Mouse (Mus musculus) cerebellum, adult 2 months (tissue): Measurements from ENCODE around the gene Srrd. TPM values are rescaled to one million over a fixed set of nuclear protein-coding genes. Genes with fewer than 3 reads are reported as not detected.

Experiments used
- DNase-seq, 2 experiments: peaks; one replicate each; pipeline ENCODE4 v3.0.0; 2021
- H3K27ac ChIP-seq: fragments of 200-500 bp; 2 replicates; pipeline ENCODE4 v1.5.1; 2012; ENCODE audit warnings: low read length, control low read depth, inconsistent platforms; ENCODE audit not compliant: insufficient read depth
- H3K27me3 ChIP-seq: fragments of 200-500 bp; 2 replicates; pipeline ENCODE4 v1.6.1; 2012; ENCODE audit warnings: inconsistent platforms, mild to moderate bottlenecking, low read length, moderate library complexity; ENCODE audit not compliant: control insufficient read depth, insufficient read depth
- H3K4me1 ChIP-seq: fragments of 200-500 bp; 2 replicates; pipeline ENCODE4 v1.6.1; 2011; ENCODE audit warnings: low read length; ENCODE audit not compliant: control insufficient read depth, insufficient read depth
- H3K4me3 ChIP-seq: fragments of 200-500 bp; replicated peaks from 2 replicates; pipeline ENCODE3; 2011; ENCODE audit warnings: mild to moderate bottlenecking, low read depth, low read length, control low read depth; ENCODE audit not compliant: insufficient read depth
- CTCF ChIP-seq: fragments of 200-500 bp; IDR thresholded peaks from 2 replicates; pipeline ENCODE4 v1.5.1; 2011; ENCODE audit warnings: low read depth, mild to moderate bottlenecking, control low read depth, low read length, moderate library complexity, borderline replicate concordance; ENCODE audit not compliant: insufficient read depth
- POLR2A ChIP-seq: fragments of 200-500 bp; IDR thresholded peaks from 2 replicates; pipeline ENCODE4 v1.6.1; 2011; ENCODE audit warnings: low read length, control low read depth, borderline replicate concordance; ENCODE audit not compliant: insufficient read depth
- WGBS: fragments of 180-500 bp; shearing (Covaris S2); methylation state at CpG from one replicate; pipeline ENCODE4 v1.1.7; 2018; 5-methylcytosine and 5-hydroxymethylcytosine counted together
- polyA plus RNA-seq: library from polyadenylated mRNA; depleted of rRNA; stranded (reverse); fragments of >200 nt; gene quantifications from 2 replicates; pipeline ENCODE4 v1.2.3, GENCODE M21; 2012

Gene Srrd
- polyA plus RNA-seq, 1 experiment, result 56.6 TPM

DNA sequence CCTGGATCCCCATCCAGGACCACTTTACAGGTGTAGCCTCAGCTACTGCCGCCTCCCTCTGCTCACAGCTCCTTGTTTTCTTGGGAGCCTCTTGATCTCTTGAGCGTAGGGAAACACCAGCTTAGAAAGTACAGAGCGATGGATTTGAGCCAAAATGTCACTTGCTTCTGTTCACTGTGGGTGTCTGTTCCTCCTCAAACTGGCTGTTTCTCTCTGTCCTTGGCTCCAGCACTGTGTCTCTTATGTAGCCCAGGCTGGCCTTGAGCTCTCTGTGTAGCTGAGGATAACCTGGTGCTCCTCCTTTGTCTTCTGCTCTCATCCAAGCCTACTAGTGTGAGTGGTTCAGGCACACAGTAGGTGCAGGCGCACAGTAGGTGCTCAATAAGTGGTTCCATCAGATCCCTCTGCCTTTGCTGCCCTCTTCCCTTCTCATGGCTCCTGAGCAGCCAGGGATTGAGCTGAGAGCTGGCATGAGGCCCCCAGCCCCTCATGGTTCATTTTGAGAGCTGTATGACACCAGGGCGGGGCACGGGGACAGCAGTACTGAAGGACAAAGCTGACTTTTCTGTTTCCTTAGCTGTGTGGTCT, 42.0 kb downstream of the Srrd start:
- DNase-seq, result no peak
- Histone ChIP-seq H3K4me1 (peaks cover 26% of the 10 kb centered on the region), H3K27ac (no peak overlapping the region), H3K4me3 (no peak overlapping the region), H3K27me3 (no peaks in the 10 kb centered on the region)
- no peak for TF ChIP-seq POLR2A
- TF ChIP-seq CTCF, result no peak
- 79% methylated on average over 6 of the region's 6 CpGs for WGBS

- peaks cover 20% of the 10 kb centered on the region for H3K4me1 ChIP-seq
- H3K27ac ChIP-seq, result no peak overlapping the region
- H3K4me3 ChIP-seq, result no peak overlapping the region
- no peak for TF ChIP-seq CTCF
- TF ChIP-seq POLR2A, result no peak
- 82% methylated on average over 2 of the region's 2 CpGs for WGBS
- no peak for DNase-seq
- no peaks in the 10 kb centered on the region for H3K27me3 ChIP-seq
These were observed 42.7 kb downstream of the Srrd start for GRCm38 (mm10) chr5:112300112-112300511.

- 84% methylated on average over 4 of the region's 4 CpGs for WGBS
- H3K4me1 ChIP-seq, result peaks cover 20% of the 10 kb centered on the region
- no peak overlapping the region for H3K4me3 ChIP-seq
- no peak for DNase-seq
- TF ChIP-seq CTCF (no peak), POLR2A (no peak)
- H3K27me3 ChIP-seq, result no peaks in the 10 kb centered on the region
- H3K27ac ChIP-seq, result no peak overlapping the region
These were observed 43.4 kb downstream of the Srrd start for GRCm38 (mm10) chr5:112299399-112299798.

DNA sequence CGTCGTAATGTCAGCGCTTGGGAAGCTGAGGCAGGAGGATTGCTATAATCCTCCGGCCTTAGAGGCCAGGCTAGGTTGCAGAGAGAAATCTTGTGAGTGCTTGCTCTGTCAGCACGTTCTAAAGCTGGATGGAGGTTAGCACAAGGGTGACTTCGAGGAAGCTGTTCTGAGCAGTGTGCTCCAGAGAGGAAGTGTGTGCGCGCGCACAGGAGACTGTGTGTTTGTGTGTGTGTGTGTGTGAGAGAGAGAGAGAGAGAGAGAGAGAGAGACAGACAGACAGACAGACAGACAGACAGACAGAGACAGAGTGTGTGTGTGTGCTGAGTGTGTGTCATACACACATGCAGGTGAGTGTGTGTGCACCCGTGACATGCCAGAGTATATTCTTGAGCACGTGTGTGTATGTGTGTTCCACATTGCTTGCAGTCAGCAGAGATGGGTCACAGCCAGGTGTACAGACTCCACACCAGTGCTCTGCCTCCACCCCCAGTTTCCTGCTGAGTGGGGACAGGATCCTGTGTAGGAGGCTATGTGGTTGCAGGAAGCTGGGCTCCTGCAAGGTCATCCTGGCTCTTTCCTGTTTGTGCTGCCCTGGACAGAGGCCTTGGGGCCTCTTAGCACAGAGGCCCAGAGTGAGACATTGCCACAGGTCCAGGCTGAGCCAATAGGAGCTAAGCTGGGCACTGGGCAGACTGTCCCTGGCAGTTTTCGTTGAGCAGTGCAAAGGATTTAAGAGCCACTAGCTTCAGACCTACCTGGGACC, 44.4 kb downstream of the Srrd start:
- DNase-seq, result no peak
- Histone ChIP-seq H3K4me1 (peaks cover 20% of the 10 kb centered on the region), H3K27me3 (no peaks in the 10 kb centered on the region), H3K4me3 (no peak overlapping the region), H3K27ac (no peak overlapping the region)
- 82% methylated on average over 12 of the region's 12 CpGs for WGBS
- TF ChIP-seq POLR2A (no peak), CTCF (no peak)

GRCm38 (mm10) chr5:112297257-112297656, 45.6 kb downstream of the Srrd start:
- Histone ChIP-seq H3K27me3 (no peaks in the 10 kb centered on the region), H3K27ac (no peak overlapping the region), H3K4me3 (no peak overlapping the region), H3K4me1 (peaks cover 20% of the 10 kb centered on the region)
- no peak for DNase-seq
- TF ChIP-seq POLR2A, result no peak
- no peak for TF ChIP-seq CTCF
- WGBS, result 32% methylated on average over 2 of the region's 2 CpGs

DNA sequence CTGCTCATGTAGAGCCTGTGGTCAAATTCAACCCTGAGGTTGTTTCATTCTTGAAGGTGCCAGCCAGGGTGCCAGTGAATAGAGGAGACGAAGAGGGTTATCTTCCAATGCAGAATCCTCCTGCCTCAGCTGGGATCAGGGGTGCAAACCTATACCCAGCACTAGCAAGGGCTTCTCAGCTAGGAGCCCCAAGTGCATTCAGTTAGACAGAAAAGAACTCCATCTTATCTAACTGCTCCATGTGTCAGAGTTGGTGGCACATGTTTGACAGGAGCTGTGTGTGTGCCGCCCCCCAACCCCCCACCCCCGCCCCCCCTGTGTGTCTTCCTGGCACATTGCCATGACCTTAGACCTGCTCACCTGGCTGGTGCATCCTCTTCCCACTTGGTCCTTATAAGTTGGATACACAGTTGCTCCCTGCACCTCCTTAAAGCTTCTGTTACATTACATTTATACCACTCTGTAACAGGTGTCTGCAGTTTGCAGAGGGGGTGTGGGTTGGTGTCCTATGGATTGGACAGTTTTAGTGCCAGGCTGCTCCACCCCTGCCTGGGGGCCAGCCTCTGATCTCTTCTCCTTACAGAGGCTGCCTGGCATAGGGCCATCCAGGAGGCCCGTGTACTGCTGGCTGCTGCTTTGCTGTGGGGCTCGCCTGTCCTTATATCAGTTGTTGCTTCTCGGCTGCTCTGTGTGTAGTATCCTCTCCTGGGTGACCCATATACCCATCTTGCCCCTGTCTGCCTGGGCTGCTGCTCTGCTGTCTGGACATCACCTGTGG, 46.2 kb downstream of the Srrd start:
- DNase-seq, result no peak
- Histone ChIP-seq H3K27me3 (no peaks in the 10 kb centered on the region), H3K4me1 (peaks cover 20% of the 10 kb centered on the region), H3K27ac (no peak overlapping the region), H3K4me3 (no peak overlapping the region)
- WGBS, result 39% methylated on average over 6 of the region's 6 CpGs
- TF ChIP-seq CTCF, result no peak
- no peak for TF ChIP-seq POLR2A

DNA sequence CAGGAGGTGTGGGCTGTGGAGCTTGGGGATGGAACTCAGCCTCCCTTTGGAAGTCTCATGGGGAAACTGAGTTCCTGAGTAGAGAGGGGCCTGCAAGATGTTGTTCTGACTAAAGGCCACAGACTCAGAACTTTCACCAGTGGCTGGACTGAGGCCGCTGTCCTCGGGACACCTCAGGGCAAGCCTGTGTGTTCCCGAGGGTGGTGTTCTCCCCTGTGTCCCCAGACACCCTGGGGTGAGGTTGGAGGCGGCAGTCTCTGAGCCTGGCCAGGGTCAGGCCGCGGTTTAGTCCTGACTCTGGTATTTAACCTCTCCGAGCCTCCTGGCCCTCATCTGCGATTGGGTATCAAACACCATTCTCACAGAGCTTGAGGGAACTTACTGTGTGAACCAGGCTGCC, 47.3 kb downstream of the Srrd start:
- H3K4me3 ChIP-seq, result no peak overlapping the region
- no peaks in the 10 kb centered on the region for H3K27me3 ChIP-seq
- TF ChIP-seq POLR2A (no peak), CTCF (no peak)
- DNase-seq, result no peak
- H3K27ac ChIP-seq, result no peak overlapping the region
- H3K4me1 ChIP-seq, result peaks cover 25% of the 10 kb centered on the region
- WGBS, result 67% methylated on average over 8 of the region's 8 CpGs
